Mouse (Mus musculus) activated CD4-positive, CD25-positive, alpha-beta regulatory T cell (primary cell): ENCODE data around the gene Alg10b. TPM values are rescaled to one million over a fixed set of nuclear protein-coding genes. Genes with fewer than 3 reads are reported as not detected.

Experiments
- polyA plus RNA-seq, 2 experiments: library from polyadenylated mRNA; unstranded; fragments of 100-300 nt; shearing (Covaris generic); gene quantifications; one replicate each; pipeline ENCODE4 v1.2.1; 2017

Gene Alg10b
- polyA plus RNA-seq = 1 to 10 TPM; 3.1 to 4.4 TPM

DNA sequence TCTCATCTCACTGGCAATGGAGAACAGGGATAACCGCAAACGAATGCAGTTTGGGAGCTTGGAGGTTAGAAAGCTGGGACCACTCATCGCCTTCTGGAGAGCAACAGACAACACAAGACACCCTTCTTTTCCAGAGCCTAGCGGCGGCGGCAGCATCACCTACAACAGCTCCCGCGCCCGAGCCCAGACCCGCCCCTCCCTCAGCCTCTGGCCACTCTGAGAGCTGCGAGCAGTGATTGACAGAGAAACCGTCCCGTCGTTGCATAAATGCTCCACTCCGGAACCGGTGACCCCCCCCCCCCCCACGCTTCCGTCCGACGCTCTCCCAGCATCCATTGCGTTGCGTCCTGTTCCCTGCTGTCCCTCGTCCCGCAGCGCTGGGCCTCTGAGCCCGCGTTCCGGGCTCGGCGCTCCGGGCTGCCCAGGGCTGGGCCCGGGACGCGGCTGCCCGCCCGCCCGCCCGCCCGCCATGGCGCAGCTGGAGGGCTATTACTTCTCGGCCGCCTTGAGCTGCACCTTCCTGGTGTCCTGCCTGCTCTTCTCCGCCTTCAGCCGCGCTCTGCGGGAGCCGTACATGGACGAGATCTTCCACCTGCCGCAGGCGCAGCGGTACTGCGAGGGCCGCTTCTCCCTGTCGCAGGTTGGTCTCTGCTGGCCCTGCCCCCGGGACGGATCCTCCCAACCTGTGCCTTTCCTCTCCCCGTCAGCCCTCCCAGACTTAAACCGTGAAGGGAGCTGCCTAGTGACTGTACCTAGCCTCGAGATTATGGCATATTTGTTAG is at the start of gene Alg10b:
Gene Alg10b (plus strand): TSS at position 343 of the 782 bp plus-strand sequence.

